Mouse (Mus musculus): ENCODE results near the gene Naglu.

Gene Naglu

GRCm38 (mm10) chr11:101127075-101127474 is 57.3 kb downstream of the Naglu start:
- DNase-seq: peak; percentile 49 to 72
